Mouse (Mus musculus): ENCODE results near the gene Cd3g. TPM values are rescaled to one million over a fixed set of nuclear protein-coding genes. Genes with fewer than 3 reads are reported as not detected.

Gene Cd3g
- polyA plus RNA-seq, 1 experiment from 2014 or later: not detected

Other genes starting within 250 kb of the Cd3g start
- gene Phldb1, start 245.2 kb downstream of the Cd3g start, polyA plus RNA-seq (2016; fragmentation: Nextera tagmentation; extraction: Ambion mirVana): 34.8 and 36.9 TPM in 2 replicates
- 151 and 160 TPM in 2 replicates for gene Arcn1, start 212.6 kb downstream of the Cd3g start, polyA plus RNA-seq (2016; fragmentation: Nextera tagmentation; extraction: Ambion mirVana)
- 63.1 and 71.9 TPM in 2 replicates for gene Ift46, start 212.5 kb downstream of the Cd3g start, polyA plus RNA-seq (2016; fragmentation: Nextera tagmentation; extraction: Ambion mirVana)
- 2.2 and 2.4 TPM in 2 replicates for gene Tmem25, start 181.1 kb downstream of the Cd3g start, polyA plus RNA-seq (2016; fragmentation: Nextera tagmentation; extraction: Ambion mirVana)
- not detected in 2 replicates for gene Ttc36, start 177.4 kb downstream of the Cd3g start, polyA plus RNA-seq (2016; fragmentation: Nextera tagmentation; extraction: Ambion mirVana)
- 11.9 and 12.0 TPM in 2 replicates for gene Kmt2a, start 99.1 kb downstream of the Cd3g start, polyA plus RNA-seq (2016; fragmentation: Nextera tagmentation; extraction: Ambion mirVana)
- gene Atp5l, start 59.7 kb downstream of the Cd3g start, polyA plus RNA-seq (2016; fragmentation: Nextera tagmentation; extraction: Ambion mirVana): 924 and 963 TPM in 2 replicates
- gene Ube4a, start 14.8 kb downstream of the Cd3g start, polyA plus RNA-seq (2016; fragmentation: Nextera tagmentation; extraction: Ambion mirVana): 18.9 and 21.6 TPM in 2 replicates
- gene Cd3d, start 1.4 kb upstream of the Cd3g start, polyA plus RNA-seq (2016; fragmentation: Nextera tagmentation; extraction: Ambion mirVana): not detected in 2 replicates
- not detected in 2 replicates for gene Cd3e, start 29.2 kb upstream of the Cd3g start, polyA plus RNA-seq (2016; fragmentation: Nextera tagmentation; extraction: Ambion mirVana)
- 0.92 and 0.96 TPM in 2 replicates for gene Mpzl2, start 59.4 kb upstream of the Cd3g start, polyA plus RNA-seq (2016; fragmentation: Nextera tagmentation; extraction: Ambion mirVana)
- 2.1 and 2.2 TPM in 2 replicates for gene Mpzl3, start 74.8 kb upstream of the Cd3g start, polyA plus RNA-seq (2016; fragmentation: Nextera tagmentation; extraction: Ambion mirVana)
- 0.42 and 0.51 TPM in 2 replicates for gene Jaml, start 98.8 kb upstream of the Cd3g start, polyA plus RNA-seq (2016; fragmentation: Nextera tagmentation; extraction: Ambion mirVana)
- gene Scn2b, start 137.4 kb upstream of the Cd3g start, polyA plus RNA-seq (2016; fragmentation: Nextera tagmentation; extraction: Ambion mirVana): 1.2 and 2.1 TPM in 2 replicates
- gene Scn4b, start 158.0 kb upstream of the Cd3g start, polyA plus RNA-seq (2016; fragmentation: Nextera tagmentation; extraction: Ambion mirVana): 0.62 and 0.91 TPM in 2 replicates
- not detected in 2 replicates for gene BC049352, start 201.6 kb upstream of the Cd3g start, polyA plus RNA-seq (2016; fragmentation: Nextera tagmentation; extraction: Ambion mirVana)
- gene Tmprss4, start 223.7 kb upstream of the Cd3g start, polyA plus RNA-seq (2016; fragmentation: Nextera tagmentation; extraction: Ambion mirVana): not detected in 2 replicates

Data from heart, embryonic 12.5 days (tissue).